Mouse (Mus musculus) heart, postnatal 4 days (tissue): ENCODE data around the gene Vkorc1. TPM values are rescaled to one million over a fixed set of nuclear protein-coding genes. Genes with fewer than 3 reads are reported as not detected.

ENCODE experiments used
- DNase-seq: peaks from one replicate; pipeline ENCODE4 v3.0.0; 2021
- total RNA-seq, 2 experiments: library from RNA; stranded (reverse); gene quantifications; 2 replicates each; pipeline ENCODE4 v1.2.3; 2021

Gene Vkorc1
- total RNA-seq, 2 experiments from 2014 or later: 30.3 to 32.0 TPM

DNA sequence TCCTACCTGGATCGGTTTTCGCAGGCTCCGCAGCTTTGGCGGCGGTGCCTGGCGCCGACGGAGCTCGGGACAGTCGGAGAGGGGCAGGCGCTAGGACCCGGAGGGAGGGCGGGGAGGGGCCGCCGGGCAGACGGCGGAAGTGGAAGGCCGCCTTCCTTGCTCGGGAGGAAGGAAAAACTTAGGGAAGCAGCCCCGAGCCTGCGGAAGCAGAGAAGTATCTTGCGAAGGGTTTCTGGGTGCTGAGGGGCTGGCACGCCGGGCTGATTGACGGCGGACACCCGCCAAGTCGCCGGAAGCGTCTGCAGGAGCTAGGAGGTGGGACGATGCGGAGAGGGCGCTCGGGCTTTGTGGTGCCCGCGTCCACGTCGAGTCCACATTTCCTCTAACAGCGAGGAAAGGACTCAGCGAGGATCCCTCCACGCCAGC is 19.4 kb downstream of the Vkorc1 start, which contains the start of gene Zfp646:
Gene Zfp646 (plus strand): TSS at position 181 of the 426 bp plus-strand sequence.
- DNase-seq: peak; percentile 76

DNA sequence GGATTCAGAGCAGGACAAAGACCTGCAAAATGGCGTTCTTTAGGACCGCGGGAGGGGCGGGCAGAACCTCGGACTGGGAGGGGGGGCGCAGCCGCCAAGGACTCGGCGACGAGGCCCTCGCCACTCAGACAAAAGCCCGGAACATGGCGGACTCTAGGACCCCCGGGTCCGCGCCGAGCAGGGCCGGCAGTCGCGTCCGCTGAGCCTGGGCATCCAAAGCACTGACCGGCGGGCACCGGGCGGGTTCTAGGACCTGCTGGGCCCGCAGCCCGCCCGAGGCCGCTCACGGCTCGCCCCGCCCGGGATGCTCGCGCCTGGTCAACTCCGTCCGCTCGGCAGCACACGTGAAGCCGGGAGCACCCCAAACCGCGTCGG is 19.8 kb downstream of the Vkorc1 start:
- peak; percentile 94 for DNase-seq

DNA sequence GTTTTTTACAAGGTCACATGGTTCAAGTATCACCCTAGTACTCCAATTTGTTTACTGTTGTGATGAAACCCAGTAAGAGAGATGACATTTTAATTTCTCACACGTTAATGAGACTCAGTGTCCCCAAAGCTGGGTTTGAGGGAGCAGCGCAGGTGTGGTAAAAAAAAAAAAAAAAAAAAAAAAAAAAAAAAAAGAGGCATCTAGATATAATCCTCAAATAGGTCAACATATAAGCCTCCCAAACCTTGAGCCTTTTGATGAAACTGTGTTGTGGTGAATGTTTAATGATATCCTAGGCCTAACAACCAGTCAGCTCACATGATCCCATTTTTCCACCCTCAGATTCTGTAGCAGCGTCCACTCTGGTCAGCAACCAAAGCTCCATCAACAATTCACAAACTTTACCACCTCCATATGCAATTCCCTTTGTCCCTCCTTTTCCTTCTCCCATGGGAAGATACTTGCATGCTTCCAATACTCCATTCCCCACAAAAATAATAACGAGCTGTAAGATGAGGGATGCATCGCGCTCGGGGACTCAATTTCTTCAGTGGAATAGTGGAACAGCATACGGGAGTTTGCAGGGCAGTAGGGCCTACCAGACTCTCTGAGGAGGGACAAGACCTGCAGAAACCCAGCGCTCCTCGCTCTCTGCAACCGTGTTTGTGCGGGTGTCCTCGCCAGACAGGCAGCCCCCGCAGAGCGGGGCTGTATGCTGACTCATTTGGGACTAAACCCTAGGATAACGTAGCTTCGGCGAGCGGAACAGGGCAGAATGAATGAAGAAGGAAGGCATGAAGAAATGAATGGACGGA is 20.4 kb downstream of the Vkorc1 start:
- no peak for DNase-seq

DNA sequence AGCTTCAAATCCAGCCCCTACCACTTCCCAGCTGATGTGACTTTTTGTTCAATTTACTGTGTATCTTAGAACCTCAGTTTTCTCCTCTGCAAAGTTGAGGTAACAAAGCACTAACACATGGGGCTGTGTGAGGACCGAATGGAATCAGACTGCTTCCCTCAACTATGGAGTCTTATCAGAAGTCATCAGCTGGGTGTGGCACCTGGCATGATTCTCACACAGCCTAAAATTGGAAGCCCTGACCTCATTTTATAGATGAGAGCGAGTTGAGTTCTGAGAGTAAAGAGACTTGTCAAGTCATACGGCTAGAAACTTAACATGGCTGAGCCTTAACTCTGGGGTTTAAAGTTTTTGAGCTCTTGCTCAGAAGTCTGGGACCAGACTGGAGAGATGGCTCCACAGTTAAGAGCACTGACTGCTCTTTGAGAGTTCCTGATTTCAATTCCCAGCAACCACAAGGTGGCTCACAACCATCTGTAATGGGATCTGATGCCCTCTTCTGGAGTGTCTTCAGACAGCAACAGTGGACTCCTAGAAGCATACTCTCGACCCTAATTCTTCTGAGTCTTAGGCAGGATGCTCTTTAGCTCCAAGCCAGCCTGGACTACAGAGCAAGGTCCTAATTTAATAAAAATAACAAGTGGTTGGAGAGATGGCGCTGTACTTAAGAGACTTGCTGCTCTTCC is 25.1 kb downstream of the Vkorc1 start:
- DNase-seq: no peak

DNA sequence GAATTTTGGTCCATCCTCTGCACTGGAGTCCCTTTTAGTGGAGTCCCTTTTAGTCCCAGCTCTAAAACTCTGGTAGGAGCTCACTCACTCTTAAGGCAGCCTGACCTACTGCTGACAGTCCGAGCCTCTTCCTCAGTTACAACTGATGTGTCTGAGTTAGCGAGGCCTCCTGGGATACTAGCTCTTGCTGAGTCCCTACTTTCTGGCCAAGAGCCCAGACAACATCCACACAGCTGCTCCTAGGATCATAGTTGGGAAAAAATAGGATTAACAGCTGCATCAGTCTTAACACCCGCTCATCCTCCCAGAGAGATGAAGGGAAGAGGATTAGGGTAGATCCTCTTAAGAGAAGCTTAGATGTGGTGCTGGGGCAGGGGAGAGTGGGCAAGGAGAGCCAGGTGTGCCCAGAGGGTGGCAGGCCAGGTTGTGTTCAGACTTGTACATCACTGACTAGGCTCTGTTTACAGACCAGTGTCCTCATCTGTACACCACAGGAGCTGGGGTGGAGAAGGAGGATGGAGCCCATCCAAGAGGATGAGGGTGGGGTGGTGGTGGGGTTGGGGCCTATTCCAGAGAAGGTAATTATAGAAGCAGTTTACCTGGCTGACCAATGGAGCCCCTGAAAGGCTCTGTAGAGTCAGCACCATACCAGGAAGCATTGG is 26.1 kb downstream of the Vkorc1 start:
- DNase-seq: peak; percentile 60

DNA sequence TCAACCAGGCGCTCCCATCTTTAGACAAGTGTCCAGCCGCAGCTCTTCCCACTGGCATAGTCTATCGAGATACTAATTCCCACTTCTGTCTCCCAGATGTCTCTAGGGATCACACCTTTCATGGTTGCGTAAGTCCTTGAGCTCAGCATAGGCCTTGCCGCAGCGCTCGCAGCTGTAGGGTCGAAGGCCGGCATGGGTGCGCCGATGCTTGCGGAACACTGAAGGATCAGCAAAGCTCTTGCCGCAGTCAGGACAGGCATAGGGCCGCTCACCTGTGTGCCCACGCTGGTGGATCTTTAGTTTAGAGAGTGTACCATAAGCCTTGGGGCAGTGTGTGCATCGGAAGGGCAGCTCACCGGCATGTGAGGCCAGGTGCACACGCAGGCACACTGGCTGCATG is 27.8 kb downstream of the Vkorc1 start:
- DNase-seq: no peak

DNA sequence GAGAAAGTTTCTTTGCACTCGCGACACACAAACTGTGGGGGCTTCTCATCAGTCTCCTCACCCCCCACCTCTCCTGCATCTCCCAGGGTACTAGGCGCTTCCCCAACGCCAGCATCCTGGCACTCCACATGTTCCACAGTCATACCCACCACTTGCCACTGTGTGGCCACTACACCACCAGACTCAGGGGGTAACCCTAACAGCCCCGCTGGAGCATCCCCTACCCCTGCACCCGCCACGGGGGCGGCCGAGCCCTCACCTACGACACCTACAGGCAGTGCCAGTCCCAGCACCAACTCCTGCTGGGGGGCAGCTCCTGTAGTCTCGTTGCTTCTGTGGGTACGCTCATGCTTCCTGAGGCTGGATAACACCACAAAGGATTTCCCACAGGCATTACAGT is 29.0 kb downstream of the Vkorc1 start:
- no peak for DNase-seq

DNA sequence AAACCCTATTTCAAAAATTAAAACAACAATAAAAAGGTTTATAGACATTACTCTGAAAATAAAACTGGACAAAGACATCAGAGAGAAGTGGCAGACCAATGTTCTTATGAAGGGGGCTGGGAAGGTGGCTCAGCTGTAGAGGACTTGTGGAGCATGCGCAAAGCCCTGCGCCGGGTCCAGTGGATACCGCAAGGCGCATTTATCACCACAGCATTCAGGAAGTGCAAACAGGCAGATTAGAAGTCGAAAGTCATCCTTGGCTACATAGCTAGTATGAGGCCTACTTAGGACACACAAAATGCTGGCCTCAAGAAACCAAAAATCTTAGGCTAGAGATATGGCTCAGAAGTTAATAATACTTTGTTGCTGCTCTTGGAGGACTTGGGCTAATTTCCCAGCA is 37.2 kb downstream of the Vkorc1 start:
- DNase-seq: no peak

DNA sequence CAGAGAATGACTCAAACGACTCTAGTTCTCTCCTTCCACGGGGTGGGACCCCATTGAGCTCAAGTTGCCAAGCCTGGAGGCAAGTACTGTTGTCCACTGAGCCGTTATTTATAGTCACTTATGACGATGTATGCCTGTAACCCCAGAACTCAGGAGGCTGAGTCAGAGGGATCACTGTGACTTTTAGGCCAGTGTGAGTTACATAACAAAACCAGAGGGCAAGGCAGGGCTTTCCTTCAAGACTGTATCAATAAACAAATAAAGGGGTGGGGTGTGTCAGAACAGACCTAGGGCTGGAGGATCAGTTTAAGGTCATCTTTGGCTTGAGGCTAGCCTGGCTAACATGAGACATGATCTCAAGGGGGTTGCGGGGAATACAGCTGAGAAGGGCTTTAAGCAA is 44.5 kb downstream of the Vkorc1 start:
- DNase-seq: no peak

DNA sequence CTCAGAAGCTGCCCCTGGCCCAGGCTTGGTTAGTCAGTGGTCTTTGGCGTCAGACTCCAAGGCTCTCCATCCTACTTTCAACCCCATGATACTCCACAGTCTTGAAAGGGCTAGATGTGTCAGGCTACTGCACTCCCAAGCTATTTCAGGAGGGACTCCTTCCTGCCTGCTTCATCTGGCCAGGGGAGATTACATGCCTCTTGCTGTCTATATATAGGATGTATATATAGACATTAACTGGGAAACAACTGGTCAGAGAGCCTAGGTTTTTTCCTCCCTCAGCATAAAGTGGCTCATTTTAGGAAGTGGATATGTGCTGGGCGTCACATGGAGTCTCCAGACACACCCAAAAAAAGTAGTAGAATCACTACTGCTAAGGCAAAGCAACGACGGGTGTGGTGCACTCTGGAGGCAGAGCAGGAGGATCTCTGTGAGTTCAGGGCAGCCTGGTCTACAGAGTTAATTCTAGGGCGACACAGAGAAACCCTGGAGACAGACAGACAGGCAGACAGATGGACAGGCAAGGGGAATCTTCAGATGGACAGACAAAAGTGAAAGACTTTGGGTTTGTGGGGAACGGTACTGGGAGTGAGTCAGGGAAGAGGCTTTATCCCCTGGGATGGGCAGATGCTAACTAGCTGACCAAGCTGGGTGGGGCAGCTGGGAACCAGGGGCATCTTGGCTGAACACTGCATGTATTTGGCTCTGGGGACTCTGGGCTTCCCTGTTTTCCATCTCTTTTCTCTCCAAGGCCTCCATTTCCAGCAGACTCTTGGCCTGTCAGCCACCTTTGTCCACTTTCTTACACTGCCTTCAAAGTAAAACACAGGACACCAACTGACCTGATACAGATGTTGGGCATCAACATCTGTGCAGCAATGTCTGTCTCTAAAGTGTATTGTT is 45.2 kb downstream of the Vkorc1 start:
- no peak for DNase-seq

Other genes starting within 250 kb of the Vkorc1 start
- gene Bcl7c, start 186.7 kb downstream of the Vkorc1 start, total RNA-seq: 10 to 100 TPM; 67.6 to 71.1 TPM
- 1 to 10 TPM; 3.4 to 4.0 TPM for gene Ctf1, start 182.9 kb downstream of the Vkorc1 start, total RNA-seq
- not detected for gene Ctf2, start 163.5 kb downstream of the Vkorc1 start, total RNA-seq
- 1 to 10 TPM; 6.0 TPM for gene Fbxl19, start 151.1 kb downstream of the Vkorc1 start, total RNA-seq
- gene Orai3, start 125.8 kb downstream of the Vkorc1 start, total RNA-seq: 10 to 100 TPM; 14.7 to 14.8 TPM
- 10 to 100 TPM; 30.8 to 32.0 TPM for gene Setd1a, start 118.9 kb downstream of the Vkorc1 start, total RNA-seq
- 1 to 10 TPM; 3.0 to 3.2 TPM for gene Gm49388, start 110.0 kb downstream of the Vkorc1 start, total RNA-seq
- gene Hsd3b7, start 95.0 kb downstream of the Vkorc1 start, total RNA-seq: 10 to 100 TPM in 1 of 2 experiments, 1 to 10 TPM in 1; 9.6 to 10.3 TPM
- gene Stx4a, start 71.3 kb downstream of the Vkorc1 start, total RNA-seq: 10 to 100 TPM; 67.1 to 75.3 TPM
- gene Stx1b, start 71.1 kb downstream of the Vkorc1 start, total RNA-seq: 1 to 10 TPM in 1 of 2 experiments, under 1 TPM in 1; 0.90 to 1.2 TPM
- gene Zfp646, start 19.4 kb downstream of the Vkorc1 start, total RNA-seq: 10 to 100 TPM; 24.3 to 25.2 TPM
- gene Zfp668, start 18.8 kb downstream of the Vkorc1 start, total RNA-seq: 1 to 10 TPM; 7.7 to 8.9 TPM
- 1 to 10 TPM in 1 of 2 experiments, under 1 TPM in 1; 0.88 to 1.1 TPM for gene Prss53, start 4.6 kb downstream of the Vkorc1 start, total RNA-seq
- not detected for gene Gm21974, start 163 bp downstream of the Vkorc1 start, total RNA-seq
- gene Bckdk, start 8.5 kb upstream of the Vkorc1 start, total RNA-seq: 100 to 1,000 TPM; 102 to 113 TPM
- gene Kat8, start 16.9 kb upstream of the Vkorc1 start, total RNA-seq: 10 to 100 TPM; 13.0 to 13.9 TPM
- not detected for gene Prss8, start 34.5 kb upstream of the Vkorc1 start, total RNA-seq
- gene Prss36, start 51.1 kb upstream of the Vkorc1 start, total RNA-seq: 1 to 10 TPM; 4.0 to 4.8 TPM
- 100 to 1,000 TPM; 402 to 429 TPM for gene Fus, start 71.8 kb upstream of the Vkorc1 start, total RNA-seq
- gene Pycard, start 98.2 kb upstream of the Vkorc1 start, total RNA-seq: 10 to 100 TPM; 28.1 to 31.9 TPM
- 10 to 100 TPM; 66.9 to 69.8 TPM for gene Trim72, start 108.3 kb upstream of the Vkorc1 start, total RNA-seq
- 1 to 10 TPM; 1.8 to 2.5 TPM for gene Itgam, start 167.0 kb upstream of the Vkorc1 start, total RNA-seq
- not detected for gene Gm49368, start 167.1 kb upstream of the Vkorc1 start, total RNA-seq
- under 1 TPM; 0.09 to 0.19 TPM for gene Itgax, start 233.9 kb upstream of the Vkorc1 start, total RNA-seq